Mouse (Mus musculus) heart, adult 2 months (tissue): ENCODE results near the gene Dbh. TPM values are rescaled to one million over a fixed set of nuclear protein-coding genes. Genes with fewer than 3 reads are reported as not detected.
A peak's percentile ranks its signal among the peaks of the same experiment; 100 is the strongest.

Source experiments
- DNase-seq, 2 experiments: peaks; one replicate each; pipeline ENCODE4 v3.0.0; 2021
- H3K27ac ChIP-seq: fragments of 200-600 bp; 2 replicates; pipeline ENCODE4 v1.8.1; 2022
- H3K27me3 ChIP-seq: fragments of 200-500 bp; 2 replicates; pipeline ENCODE4 v1.6.1; 2012; ENCODE audit warnings: mild to moderate bottlenecking, low read length, inconsistent platforms, mixed read lengths; ENCODE audit not compliant: control insufficient read depth, insufficient read depth
- H3K36me3 ChIP-seq: fragments of 200-500 bp; 2 replicates; pipeline ENCODE4 v1.6.1; 2012; ENCODE audit warnings: low read length, inconsistent platforms; ENCODE audit not compliant: control insufficient read depth, insufficient read depth
- H3K4me1 ChIP-seq: fragments of 200-500 bp; 2 replicates; pipeline ENCODE4 v1.6.1; 2011; ENCODE audit warnings: low read length; ENCODE audit not compliant: control insufficient read depth, insufficient read depth
- H3K4me3 ChIP-seq: fragments of 200-600 bp; 2 replicates; pipeline ENCODE4 v1.8.1; 2022
- H3K79me2 ChIP-seq: fragments of 200-500 bp; replicated peaks from 2 replicates; pipeline ENCODE4 v1.6.1; 2012; ENCODE audit warnings: mild to moderate bottlenecking, inconsistent platforms, low read length, moderate library complexity, mixed read lengths; ENCODE audit not compliant: control insufficient read depth, insufficient read depth
- H3K9ac ChIP-seq: fragments of 200-500 bp; 2 replicates; pipeline ENCODE4 v1.6.1; 2012; ENCODE audit warnings: low read depth, mild to moderate bottlenecking, control low read depth, inconsistent platforms, low read length, mixed read lengths
- CTCF ChIP-seq: fragments of 200-600 bp; IDR thresholded peaks from 2 replicates; pipeline ENCODE4 v1.8.1; 2022; ENCODE audit warnings: antibody characterized with exemption, mild to moderate bottlenecking, moderate library complexity
- EP300 ChIP-seq: fragments of 200-500 bp; IDR thresholded peaks from 2 replicates; pipeline ENCODE4 v1.6.1; 2011; ENCODE audit warnings: low read depth, low read length, control low read depth; ENCODE audit not compliant: insufficient read depth
- POLR2A ChIP-seq: fragments of 200-500 bp; IDR thresholded peaks from 2 replicates; pipeline ENCODE4 v1.6.1; 2011; ENCODE audit warnings: mild to moderate bottlenecking, low read depth, low read length, control low read depth; ENCODE audit not compliant: insufficient read depth
- WGBS: fragments of 180-500 bp; shearing (Covaris S2); methylation state at CpG from one replicate; pipeline ENCODE4 v1.1.7; 2018; 5-methylcytosine and 5-hydroxymethylcytosine counted together
- intact Hi-C: fragments of 180-260 bp; cut with DNase I; formaldehyde crosslinking; loops from one replicate; pipeline ENCODE4 v1.15.1; 2025
- polyA plus RNA-seq: library from polyadenylated mRNA; depleted of rRNA; stranded (reverse); fragments of >200 nt; gene quantifications from 2 replicates; pipeline ENCODE4 v1.2.3, GENCODE M21; 2012
- total RNA-seq, 2 experiments: library from RNA; stranded (reverse); gene quantifications; 2 replicates each; pipeline ENCODE4 v1.2.3; 2021

Gene Dbh
- total and polyA plus RNA-seq, 3 experiments = 1.1 to 7.7 (median 2.1) TPM

DNA sequence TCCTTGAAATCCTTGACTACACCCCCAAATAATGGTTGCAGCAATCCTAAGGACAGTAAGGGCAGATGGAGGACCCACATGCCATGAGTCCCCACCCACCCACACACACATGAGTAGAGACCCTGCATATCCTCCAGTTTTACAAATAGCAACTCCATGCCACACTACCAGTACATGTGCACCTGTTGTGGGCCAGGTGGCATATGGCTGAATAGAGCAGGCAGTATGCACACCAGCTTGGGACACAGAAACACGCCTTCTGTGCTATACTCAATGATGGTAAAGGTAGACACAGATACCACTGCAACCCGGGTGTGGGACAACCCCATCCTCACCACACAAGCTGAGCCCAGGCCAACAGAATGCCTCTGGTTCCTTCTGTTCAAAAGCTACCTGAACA lies 1.0 kb downstream of the Dbh start:
- H3K9ac ChIP-seq = no peak overlapping the region
- no peaks in the 10 kb centered on the region for H3K79me2 ChIP-seq
- no peak overlapping the region for H3K27ac ChIP-seq
- intact Hi-C loops = no loop called here
- no peaks in the 10 kb centered on the region for H3K36me3 ChIP-seq
- no peak for TF ChIP-seq POLR2A
- no peak for TF ChIP-seq CTCF
- no peak for TF ChIP-seq EP300
- no peaks in the 10 kb centered on the region for H3K4me1 ChIP-seq
- no peak for DNase-seq
- no peak overlapping the region for H3K4me3 ChIP-seq
- no peaks in the 10 kb centered on the region for H3K27me3 ChIP-seq
- 75% methylated on average over 2 of the region's 2 CpGs for WGBS

GRCm38 (mm10) chr2:27166999-27167398 lies 2.0 kb downstream of the Dbh start:
- no peaks in the 10 kb centered on the region for H3K27me3 ChIP-seq
- intact Hi-C loops = no loop called here
- WGBS = 38% methylated on average over 2 of the region's 2 CpGs
- no peak for TF ChIP-seq EP300
- no peak for TF ChIP-seq POLR2A
- no peak for TF ChIP-seq CTCF
- no peak overlapping the region for H3K27ac ChIP-seq
- no peaks in the 10 kb centered on the region for H3K4me1 ChIP-seq
- H3K9ac ChIP-seq = no peak overlapping the region
- DNase-seq = no peak
- H3K4me3 ChIP-seq = no peak overlapping the region
- no peaks in the 10 kb centered on the region for H3K79me2 ChIP-seq
- H3K36me3 ChIP-seq = no peaks in the 10 kb centered on the region

GRCm38 (mm10) chr2:27174242-27174641 lies 9.2 kb downstream of the Dbh start:
- no peak overlapping the region for H3K4me3 ChIP-seq
- no peak overlapping the region for H3K27ac ChIP-seq
- H3K36me3 ChIP-seq = no peaks in the 10 kb centered on the region
- no peak for DNase-seq
- no peak overlapping the region for H3K9ac ChIP-seq
- WGBS = 68% methylated on average over 2 of the region's 2 CpGs
- intact Hi-C loops = no loop called here
- H3K79me2 ChIP-seq = no peaks in the 10 kb centered on the region
- no peaks in the 10 kb centered on the region; the same call in 1 of the 2 replicates for H3K4me1 ChIP-seq
- H3K27me3 ChIP-seq = no peaks in the 10 kb centered on the region
- no peak for TF ChIP-seq CTCF
- TF ChIP-seq EP300 = no peak
- TF ChIP-seq POLR2A = no peak

DNA sequence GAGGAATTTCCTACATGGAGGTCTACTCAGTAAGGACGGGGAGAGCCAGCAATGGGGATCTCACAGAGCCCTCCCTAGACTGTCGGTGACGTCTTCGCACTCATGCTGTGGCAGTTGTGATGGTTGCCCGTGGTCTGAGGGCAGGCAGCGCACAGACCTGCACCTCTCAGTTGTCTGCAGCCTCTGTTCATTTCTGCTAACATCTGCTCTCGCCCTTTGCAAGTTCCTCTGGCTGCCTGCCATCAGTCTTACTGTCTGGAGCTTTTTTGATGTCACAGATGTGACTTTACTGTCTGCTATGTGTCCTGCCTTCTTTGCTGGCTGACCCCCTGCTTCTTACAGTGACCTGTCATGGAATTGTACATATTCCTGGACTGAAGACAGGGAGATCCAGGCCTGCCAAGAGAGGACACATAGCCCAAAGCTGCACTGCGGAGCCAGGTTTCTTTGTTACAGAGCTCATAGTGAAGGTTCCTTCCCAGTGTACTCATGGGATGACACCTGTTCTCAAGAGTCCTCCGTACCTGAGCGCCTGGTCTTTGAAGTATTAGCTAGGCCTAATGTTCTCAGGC lies 10.7 kb downstream of the Dbh start:
- Histone ChIP-seq H3K9ac (no peak overlapping the region), H3K79me2 (no peaks in the 10 kb centered on the region), H3K36me3 (no peaks in the 10 kb centered on the region), H3K27me3 (no peaks in the 10 kb centered on the region), H3K4me1 (no peaks in the 10 kb centered on the region; the same call in 1 of the 2 replicates), H3K27ac (no peak overlapping the region), H3K4me3 (no peak overlapping the region)
- intact Hi-C loops = no loop called here
- DNase-seq = peak in 1 of 2 experiments; percentile 41
- TF ChIP-seq EP300 = no peak
- no peak for TF ChIP-seq CTCF
- no peak for TF ChIP-seq POLR2A
- WGBS = 56% methylated on average over 10 of the region's 10 CpGs

DNA sequence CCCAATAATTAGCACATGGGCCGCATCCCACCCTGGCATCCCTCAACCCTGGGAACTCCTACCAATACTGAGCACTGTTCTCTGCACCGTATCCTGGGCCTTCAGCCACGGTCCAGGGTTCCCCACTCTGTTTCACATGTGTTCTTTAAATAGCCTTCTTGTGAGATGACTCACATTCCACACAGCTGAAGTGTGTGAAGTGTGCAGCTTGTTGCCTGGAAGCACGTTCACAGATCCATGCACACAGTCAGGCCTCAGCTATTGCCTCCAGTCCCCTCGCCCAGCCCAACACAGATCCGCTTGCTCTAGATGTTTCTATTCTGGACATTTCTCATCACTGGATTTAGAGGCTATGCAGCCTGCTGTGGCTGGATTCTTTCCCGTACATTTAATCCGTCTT lies 14.1 kb downstream of the Dbh start:
- H3K27ac ChIP-seq = no peak overlapping the region
- intact Hi-C loops = no loop called here
- no peaks in the 10 kb centered on the region; the same call in none of the 2 replicates for H3K4me1 ChIP-seq

DNA sequence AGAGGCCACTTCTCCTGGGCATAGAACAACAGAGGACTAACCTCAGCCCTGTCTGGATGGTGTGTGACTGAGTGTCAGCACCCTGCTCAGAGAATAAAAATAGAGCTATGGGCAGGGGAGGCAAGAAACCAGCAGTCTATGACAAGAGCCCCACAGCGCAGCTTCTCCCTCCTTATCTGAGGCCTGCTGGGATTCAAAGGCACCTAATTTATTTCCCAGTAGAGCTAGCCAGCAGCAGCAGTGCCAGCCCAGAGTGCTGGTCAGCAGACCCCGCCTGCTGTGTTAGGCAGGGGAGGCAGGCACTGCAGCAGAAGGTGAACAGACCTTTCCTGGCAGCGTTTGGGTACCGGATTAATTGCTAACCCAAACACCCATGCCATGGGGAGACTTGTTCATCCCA lies 16.9 kb downstream of the Dbh start:
- Histone ChIP-seq H3K4me3 (0 out of 2 replicates have a peak overlapping the region, but pooled peaks have one; percentile 10), H3K27me3 (no peaks in the 10 kb centered on the region), H3K36me3 (no peaks in the 10 kb centered on the region), H3K79me2 (no peaks in the 10 kb centered on the region), H3K9ac (peak overlapping the region; percentile 54; the same call in 1 of the 2 replicates), H3K4me1 (no peaks in the 10 kb centered on the region; the same call in none of the 2 replicates), H3K27ac (peak overlapping the region; percentile 67)
- intact Hi-C loops = loop anchor here (2.0 kb wide), 1 partner anchor 25 kb away; no protein-coding TSS in a partner anchor
- TF ChIP-seq EP300 (peak; percentile 67; the same call in 1 of the 2 replicates), CTCF (no peak), POLR2A (peak; percentile 66; the same call in 1 of the 2 replicates)
- 42% methylated on average over 4 of the region's 4 CpGs for WGBS
- DNase-seq = peak; percentile 37 to 66

More for the DNA sequence above, 14.1 kb downstream of the Dbh start:
- Histone ChIP-seq H3K27me3 (no peaks in the 10 kb centered on the region), H3K36me3 (no peaks in the 10 kb centered on the region), H3K79me2 (no peaks in the 10 kb centered on the region), H3K9ac (no peak overlapping the region), H3K4me3 (no peak overlapping the region)
- no peak for TF ChIP-seq CTCF
- TF ChIP-seq EP300 = peak; percentile 72
- no peak for TF ChIP-seq POLR2A
- 38% methylated on average over 8 of the region's 8 CpGs for WGBS
- DNase-seq = peak in 1 of 2 experiments; percentile 26
